Mouse (Mus musculus) neural tube, embryonic 14.5 days (tissue): ENCODE results near the gene Man2a1. TPM values are rescaled to one million over a fixed set of nuclear protein-coding genes. Genes with fewer than 3 reads are reported as not detected.

Experiments
- ATAC-seq: fragments of 200-750 bp; cut with Nextera tagmentation; 2 replicates; pipeline ENCODE4 v1.8.0; 2017; ENCODE audit warnings: low read depth, mild to moderate bottlenecking, moderate TSS enrichment, moderate library complexity
- H3K27ac ChIP-seq: fragments of 300-500 bp; sonication (generic); 2 replicates; pipeline ENCODE4 v1.5.1; 2014; ENCODE audit warnings: low read depth, mild to moderate bottlenecking, control low read depth, low read length, moderate library complexity, mixed read lengths
- H3K27me3 ChIP-seq: fragments of 300-500 bp; sonication (generic); 2 replicates; pipeline ENCODE4 v1.6.1; 2014; ENCODE audit warnings: low read length; ENCODE audit not compliant: control insufficient read depth, insufficient read depth
- H3K36me3 ChIP-seq: fragments of 300-500 bp; sonication (generic); 2 replicates; pipeline ENCODE4 v1.6.1; 2014; ENCODE audit warnings: low read length, mixed read lengths; ENCODE audit not compliant: control insufficient read depth, insufficient read depth
- H3K4me1 ChIP-seq: fragments of 300-500 bp; sonication (generic); 2 replicates; pipeline ENCODE4 v1.6.1; 2014; ENCODE audit warnings: low read length; ENCODE audit not compliant: control insufficient read depth, insufficient read depth
- H3K4me2 ChIP-seq: fragments of 300-500 bp; sonication (generic); 2 replicates; pipeline ENCODE4 v1.6.1; 2014; ENCODE audit warnings: mild to moderate bottlenecking, low read depth, low read length, control low read depth
- H3K4me3 ChIP-seq: fragments of 300-500 bp; sonication (generic); 2 replicates; pipeline ENCODE4 v1.5.1; 2014; ENCODE audit warnings: low read depth, low read length, control low read depth, mixed read lengths
- H3K9ac ChIP-seq: fragments of 300-500 bp; sonication (generic); replicated peaks from 2 replicates; pipeline ENCODE4 v1.6.1; 2014; ENCODE audit warnings: low read depth, mild to moderate bottlenecking, control low read depth, low read length, mixed read lengths
- H3K9me3 ChIP-seq: fragments of 300-500 bp; sonication (generic); 2 replicates; pipeline ENCODE4 v1.6.1; 2016; ENCODE audit warnings: low read length; ENCODE audit not compliant: control insufficient read depth
- WGBS: fragments of 180-500 bp; shearing (Covaris S2); extraction: QIAGEN DNeasy Blood & Tissue Kit; methylation state at CpG from one replicate; pipeline ENCODE4 v1.1.7; 2014; 5-methylcytosine and 5-hydroxymethylcytosine counted together
- polyA plus RNA-seq: library from polyadenylated mRNA; unstranded; fragments of >200 nt; fragmentation: Nextera tagmentation; extraction: Ambion mirVana; gene quantifications from 2 replicates; pipeline ENCODE4 v1.2.1, GENCODE M21; 2014

Man2a1 gene
- polyA plus RNA-seq, 1 experiment from 2014 or later = 5.3 TPM

GRCm38 (mm10) chr17:64609741-64610140, 9.2 kb downstream of the Man2a1 start:
- Histone ChIP-seq H3K27ac (no peak overlapping the region), H3K4me2 (no peak overlapping the region), H3K9ac (no peak overlapping the region), H3K36me3 (no peaks in the 10 kb centered on the region), H3K4me3 (no peak overlapping the region), H3K9me3 (no peaks in the 10 kb centered on the region), H3K4me1 (no peaks in the 10 kb centered on the region), H3K27me3 (no peaks in the 10 kb centered on the region)
- 61% methylated on average over 3 of the region's 3 CpGs for WGBS
- ATAC-seq = no peak

GRCm38 (mm10) chr17:64611426-64611825, 10.9 kb downstream of the Man2a1 start:
- whole genome bisulfite sequencing = 92% methylated on average over 5 of the region's 5 CpGs
- no peaks in the 10 kb centered on the region for H3K27me3 ChIP-seq
- H3K4me3 ChIP-seq = no peak overlapping the region
- no peak overlapping the region for H3K27ac ChIP-seq
- H3K9me3 ChIP-seq = no peaks in the 10 kb centered on the region
- no peak overlapping the region for H3K9ac ChIP-seq
- no peaks in the 10 kb centered on the region for H3K4me1 ChIP-seq
- no peaks in the 10 kb centered on the region for H3K36me3 ChIP-seq
- H3K4me2 ChIP-seq = no peak overlapping the region
- no peak for ATAC-seq

- H3K36me3 ChIP-seq = no peaks in the 10 kb centered on the region
- no peak overlapping the region for H3K4me2 ChIP-seq
- WGBS = 86% methylated on average over 16 of the region's 16 CpGs
- no peak overlapping the region for H3K9ac ChIP-seq
- H3K4me3 ChIP-seq = no peak overlapping the region
- ATAC-seq = no peak
- H3K4me1 ChIP-seq = no peaks in the 10 kb centered on the region
- no peak overlapping the region for H3K27ac ChIP-seq
- H3K27me3 ChIP-seq = no peaks in the 10 kb centered on the region
- no peaks in the 10 kb centered on the region for H3K9me3 ChIP-seq
Measured at GRCm38 (mm10) chr17:64612135-64612885, 11.8 kb downstream of the Man2a1 start.

- H3K4me2 ChIP-seq = no peak overlapping the region
- no peak for ATAC-seq
- no peaks in the 10 kb centered on the region for H3K27me3 ChIP-seq
- 88% methylated on average over 3 of the region's 3 CpGs for WGBS
- no peak overlapping the region for H3K27ac ChIP-seq
- H3K4me3 ChIP-seq = no peak overlapping the region
- no peaks in the 10 kb centered on the region for H3K36me3 ChIP-seq
- no peaks in the 10 kb centered on the region for H3K4me1 ChIP-seq
- no peak overlapping the region for H3K9ac ChIP-seq
- H3K9me3 ChIP-seq = no peaks in the 10 kb centered on the region
Measured at GRCm38 (mm10) chr17:64612930-64613329, 12.4 kb downstream of the Man2a1 start.

GRCm38 (mm10) chr17:64613351-64613750, 12.8 kb downstream of the Man2a1 start:
- no peak overlapping the region for H3K27ac ChIP-seq
- no peaks in the 10 kb centered on the region for H3K9me3 ChIP-seq
- H3K36me3 ChIP-seq = no peaks in the 10 kb centered on the region
- H3K4me2 ChIP-seq = no peak overlapping the region
- no peak for ATAC-seq
- H3K27me3 ChIP-seq = no peaks in the 10 kb centered on the region
- no peak overlapping the region for H3K4me3 ChIP-seq
- WGBS = 80% methylated on average over 3 of the region's 3 CpGs
- no peak overlapping the region for H3K9ac ChIP-seq
- H3K4me1 ChIP-seq = no peaks in the 10 kb centered on the region

- 95% methylated on average over 3 of the region's 3 CpGs for WGBS
- ATAC-seq = no peak
- H3K9ac ChIP-seq = no peak overlapping the region
- no peak overlapping the region for H3K4me2 ChIP-seq
- no peaks in the 10 kb centered on the region for H3K27me3 ChIP-seq
- H3K4me3 ChIP-seq = no peak overlapping the region
- H3K4me1 ChIP-seq = no peaks in the 10 kb centered on the region
- H3K9me3 ChIP-seq = no peaks in the 10 kb centered on the region
- H3K27ac ChIP-seq = no peak overlapping the region
- no peaks in the 10 kb centered on the region for H3K36me3 ChIP-seq
Measured at GRCm38 (mm10) chr17:64614804-64615203, 14.3 kb downstream of the Man2a1 start.

- Histone ChIP-seq H3K9me3 (no peaks in the 10 kb centered on the region), H3K4me1 (no peaks in the 10 kb centered on the region), H3K36me3 (no peaks in the 10 kb centered on the region), H3K27ac (no peak overlapping the region), H3K4me2 (no peak overlapping the region), H3K9ac (no peak overlapping the region), H3K4me3 (no peak overlapping the region), H3K27me3 (no peaks in the 10 kb centered on the region)
- 73% methylated on average over 6 of the region's 6 CpGs for WGBS
- no peak for ATAC-seq
Measured at GRCm38 (mm10) chr17:64615420-64615819, 14.9 kb downstream of the Man2a1 start.

- 87% methylated on average over 6 of the region's 6 CpGs for WGBS
- H3K4me2 ChIP-seq = no peak overlapping the region
- ATAC-seq = no peak
- no peak overlapping the region for H3K4me3 ChIP-seq
- H3K4me1 ChIP-seq = no peaks in the 10 kb centered on the region
- no peaks in the 10 kb centered on the region for H3K9me3 ChIP-seq
- no peaks in the 10 kb centered on the region for H3K27me3 ChIP-seq
- H3K27ac ChIP-seq = no peak overlapping the region
- no peak overlapping the region for H3K9ac ChIP-seq
- H3K36me3 ChIP-seq = no peaks in the 10 kb centered on the region
Measured at GRCm38 (mm10) chr17:64616259-64616658, 15.7 kb downstream of the Man2a1 start.

- ATAC-seq = no peak
- Histone ChIP-seq H3K4me2 (no peak overlapping the region), H3K4me1 (no peaks in the 10 kb centered on the region), H3K9me3 (no peaks in the 10 kb centered on the region), H3K27me3 (no peaks in the 10 kb centered on the region), H3K9ac (no peak overlapping the region), H3K36me3 (no peaks in the 10 kb centered on the region), H3K4me3 (no peak overlapping the region), H3K27ac (no peak overlapping the region)
- 83% methylated on average over 4 of the region's 4 CpGs for WGBS
Measured at GRCm38 (mm10) chr17:64617838-64618237, 17.3 kb downstream of the Man2a1 start.
